Mouse (Mus musculus) testis, postnatal 10 days (tissue): ENCODE data around the gene Ric8b.
A peak's percentile ranks its signal among the peaks of the same experiment; 100 is the strongest.

Experiments used
- DNase-seq: peaks from one replicate; pipeline ENCODE4 v3.0.0; 2021; ENCODE audit warnings: low spot score

The Ric8b gene

DNA sequence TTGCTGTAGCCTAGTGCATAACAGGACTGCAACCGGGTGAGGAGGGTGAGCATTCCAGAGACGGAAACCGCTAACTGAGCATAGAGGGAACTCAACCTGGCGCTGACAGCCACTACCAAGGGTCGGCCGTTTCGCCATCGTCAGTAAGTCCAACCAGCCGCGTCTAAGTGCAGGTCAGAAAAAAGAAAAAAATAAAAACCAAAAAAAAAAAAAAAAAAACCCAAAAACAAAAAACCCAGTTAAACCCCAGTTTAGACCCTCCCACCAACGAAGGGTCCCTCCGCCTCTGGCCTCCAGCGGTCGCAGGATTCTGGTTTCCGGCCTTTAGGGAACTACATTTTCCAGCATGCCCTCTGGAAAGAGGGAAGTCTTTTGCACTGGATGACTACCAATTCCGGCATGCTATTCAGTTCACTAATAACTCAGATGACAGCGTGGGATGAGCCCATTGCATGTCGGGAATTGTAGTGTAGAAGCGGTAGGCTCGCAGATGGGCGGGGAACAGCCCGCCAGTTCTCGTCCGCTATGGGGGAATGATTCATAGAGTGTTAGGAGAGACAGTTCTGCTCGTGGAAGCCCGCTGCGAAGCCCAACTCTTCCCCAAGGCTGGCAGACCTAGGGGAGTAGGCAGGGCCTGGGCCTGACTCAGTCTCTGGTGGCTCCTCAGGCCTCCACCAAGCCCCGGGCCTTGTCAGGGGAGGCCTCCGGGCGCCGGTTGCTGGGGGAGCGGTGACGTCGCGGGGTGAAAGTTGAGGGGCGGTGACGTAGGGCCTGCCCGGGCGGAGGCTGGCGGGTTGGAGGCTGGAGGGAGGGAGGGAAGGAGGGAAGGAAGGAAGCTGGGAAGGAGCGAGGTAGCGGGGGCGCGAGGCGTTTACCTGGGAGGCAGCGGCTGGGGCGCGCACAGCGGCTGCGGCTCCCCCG, at the start of gene Ric8b:
Ric8b (plus strand) TSS at position 807 of the 921 bp plus-strand sequence.
- peak; percentile 96 for DNase-seq

DNA sequence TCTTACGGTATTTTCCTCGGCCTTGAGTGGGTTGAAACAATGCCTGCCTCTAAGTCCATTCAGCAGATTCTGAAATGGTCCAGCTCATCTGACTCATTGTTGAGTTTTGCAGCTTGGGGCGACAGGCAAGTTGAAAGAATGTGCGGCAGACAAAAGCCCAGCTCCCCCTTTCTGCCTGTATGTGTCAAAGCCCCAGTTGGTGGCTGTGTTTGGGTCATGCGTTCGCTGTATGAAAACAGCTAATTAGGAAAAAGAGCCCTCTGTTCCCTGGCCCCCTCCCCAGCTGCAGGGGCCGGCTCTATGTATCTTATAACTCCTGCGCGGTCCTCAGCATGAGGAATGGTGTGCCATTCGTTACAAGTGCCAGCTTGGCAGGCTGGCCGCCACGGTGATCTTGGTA, 46.1 kb upstream of the Ric8b start:
- no peak for DNase-seq

DNA sequence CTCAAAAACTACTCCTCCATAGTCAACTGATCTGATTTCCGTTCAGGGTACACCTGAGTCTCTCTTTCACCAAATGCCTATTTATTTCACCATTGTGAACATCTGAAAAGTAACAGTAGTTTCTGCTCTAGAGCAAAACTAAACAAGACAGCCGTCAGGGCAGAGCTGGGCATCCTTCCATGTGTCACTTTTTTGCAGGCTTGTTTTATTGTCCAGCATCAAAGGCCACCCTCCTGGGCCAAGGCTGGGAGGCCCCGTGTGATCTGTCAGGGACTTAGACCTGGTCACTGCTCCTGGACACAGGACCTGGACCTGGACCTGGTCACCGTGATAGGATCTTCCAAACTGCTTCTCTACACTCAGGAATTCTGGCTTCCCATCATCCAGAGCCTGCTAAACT, 45.5 kb upstream of the Ric8b start:
- DNase-seq = no peak

DNA sequence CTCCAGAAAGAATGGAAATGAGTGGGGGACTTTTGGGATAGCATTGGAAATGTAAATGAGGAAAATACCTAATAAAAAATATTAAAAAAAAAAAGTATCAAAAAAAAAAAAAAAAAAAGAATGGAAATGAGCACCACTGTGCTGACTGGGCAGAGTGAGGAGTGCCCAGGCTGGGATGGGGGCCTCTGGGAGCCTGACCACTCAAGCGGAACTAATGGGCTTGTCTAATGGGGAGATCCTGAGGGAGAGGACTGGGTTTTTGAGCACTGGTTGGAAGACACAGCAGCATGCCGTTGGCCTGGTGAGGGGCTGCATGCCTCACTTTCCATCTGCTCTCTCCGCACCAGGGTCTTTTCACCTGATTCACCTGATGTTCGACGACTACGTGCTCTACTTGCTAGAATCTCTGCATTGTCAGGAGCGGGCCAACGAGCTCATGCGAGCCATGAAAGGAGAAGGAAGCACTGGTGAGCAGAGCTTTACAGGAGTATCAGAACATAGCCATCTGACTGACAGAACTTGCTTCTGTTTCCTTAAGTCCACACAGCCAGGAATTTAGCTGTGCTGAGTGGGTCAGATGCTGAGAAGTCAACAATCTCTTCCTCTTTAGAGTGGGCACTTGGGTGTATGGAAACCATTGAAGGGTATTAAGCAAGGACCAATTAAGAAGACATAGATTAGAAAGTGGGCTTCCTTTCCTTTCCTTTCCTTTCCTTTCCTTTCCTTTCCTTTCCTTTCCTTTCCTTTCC, 37.4 kb upstream of the Ric8b start:
- DNase-seq = no peak

DNA sequence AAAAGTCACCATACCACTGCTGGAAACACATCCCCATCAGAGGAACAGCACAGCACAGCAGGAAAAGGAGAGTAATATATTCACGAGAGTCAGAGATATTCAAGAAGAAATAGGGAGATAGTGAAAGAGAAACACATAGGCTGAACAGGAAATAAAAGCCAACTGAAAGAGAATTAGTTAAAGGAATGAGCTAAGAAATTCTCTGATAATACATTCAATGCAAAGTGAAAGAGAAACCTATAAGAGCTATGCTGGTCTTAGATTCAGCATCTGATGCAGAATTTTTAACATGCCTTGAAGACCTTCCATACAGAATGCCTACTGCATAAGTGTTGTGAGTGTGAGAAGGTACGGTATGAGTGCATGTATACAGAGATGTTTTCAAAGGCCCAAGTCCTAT, 34.9 kb upstream of the Ric8b start:
- DNase-seq = no peak

DNA sequence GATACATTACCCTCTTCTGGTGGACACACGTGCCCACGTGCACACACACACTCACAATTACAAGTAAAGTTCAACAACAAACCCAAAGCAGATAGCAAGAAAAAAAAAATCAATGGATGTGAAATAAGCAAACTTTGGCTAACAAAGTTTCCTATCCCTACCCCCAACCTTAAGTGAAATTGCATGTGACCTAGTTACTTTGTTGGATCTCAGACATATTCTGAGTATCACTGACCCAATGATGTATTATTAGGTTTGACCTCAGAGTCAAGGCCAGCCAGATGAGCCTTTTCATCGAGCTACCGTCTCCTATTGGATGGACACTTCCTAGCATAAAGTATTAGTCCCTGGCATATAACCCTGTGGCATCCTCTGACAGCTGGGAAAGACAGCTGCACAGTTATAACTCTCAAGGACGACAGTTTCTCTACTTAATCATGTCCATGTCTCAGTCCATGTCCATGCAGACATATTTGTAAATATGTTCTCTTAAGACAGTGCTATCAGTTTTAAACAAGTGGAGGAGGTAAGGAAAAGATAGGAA, 32.0 kb upstream of the Ric8b start:
- no peak for DNase-seq

DNA sequence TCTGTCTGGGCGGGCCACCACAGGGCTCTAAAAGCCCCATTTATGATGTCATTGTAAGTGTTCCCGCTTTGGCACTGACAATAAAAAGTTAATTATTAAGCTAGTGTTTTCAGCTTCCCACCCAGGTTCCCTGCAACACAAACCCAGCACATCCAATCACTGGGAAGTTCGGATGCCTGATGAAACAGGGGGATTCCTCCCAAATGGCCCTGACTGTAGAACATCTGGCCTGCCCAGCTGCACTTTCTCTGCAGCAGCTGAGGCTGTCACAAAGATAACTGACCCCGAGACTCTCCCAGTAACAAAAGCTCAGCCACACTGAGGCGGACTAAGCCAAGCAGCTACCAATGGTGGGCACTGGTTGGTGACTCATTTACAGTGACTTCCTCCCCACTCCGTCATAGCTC, 31.2 kb upstream of the Ric8b start:
- DNase-seq = no peak

DNA sequence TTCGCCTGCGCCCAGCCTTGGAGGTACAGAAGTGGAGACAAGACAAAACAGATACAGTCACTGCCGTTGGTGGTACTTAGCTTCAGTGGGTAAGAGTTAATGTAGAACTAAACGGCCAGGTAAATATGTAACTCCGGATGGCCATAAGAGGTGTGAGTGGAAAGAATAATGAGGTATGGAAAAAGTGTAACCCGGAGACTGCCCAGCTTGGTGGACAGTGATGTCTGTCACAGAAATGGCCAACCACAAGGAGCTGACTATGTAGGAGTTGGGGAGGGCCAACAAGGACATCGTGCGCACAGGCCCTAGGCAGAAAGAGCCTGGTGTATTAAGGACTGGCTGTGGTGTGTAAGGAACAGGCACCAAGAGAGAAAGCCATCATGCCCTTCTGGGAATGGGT, 30.6 kb upstream of the Ric8b start:
- DNase-seq = no peak

DNA sequence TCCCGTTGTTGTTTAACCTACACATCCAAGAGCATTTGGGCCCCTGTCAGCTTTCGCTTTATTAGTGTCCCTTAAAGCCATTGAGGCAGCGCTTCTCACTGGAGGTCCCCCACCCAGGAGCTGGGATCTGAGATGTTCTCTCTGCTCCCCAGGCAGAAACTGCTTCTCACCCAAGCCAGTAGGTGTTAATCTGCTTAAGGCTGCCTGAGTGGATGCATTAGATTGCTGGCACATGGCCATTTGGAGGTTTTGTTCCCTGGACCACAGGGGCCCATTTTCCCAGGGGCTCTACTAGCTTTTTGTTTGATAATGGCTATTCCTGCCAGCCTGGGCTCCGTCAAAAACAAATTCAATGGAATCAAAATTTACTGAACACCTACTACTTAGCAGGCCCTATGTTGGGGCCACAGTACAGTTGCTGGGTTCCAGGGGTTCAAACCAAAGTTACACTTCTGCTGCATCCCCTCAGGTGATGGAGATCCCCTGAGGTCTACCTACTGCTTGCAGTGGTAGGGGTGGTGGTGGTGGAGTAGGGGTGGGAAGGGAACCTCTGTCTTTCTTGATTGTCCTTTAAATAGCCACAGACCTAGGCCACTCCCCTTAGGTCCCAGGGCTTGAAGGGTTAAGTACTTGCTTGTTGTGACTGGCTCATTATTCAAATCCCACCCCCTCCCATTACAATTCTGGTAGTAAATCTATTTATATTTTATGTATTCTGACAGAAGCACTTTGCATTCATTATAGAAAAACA, 28.1 kb upstream of the Ric8b start:
- no peak for DNase-seq

DNA sequence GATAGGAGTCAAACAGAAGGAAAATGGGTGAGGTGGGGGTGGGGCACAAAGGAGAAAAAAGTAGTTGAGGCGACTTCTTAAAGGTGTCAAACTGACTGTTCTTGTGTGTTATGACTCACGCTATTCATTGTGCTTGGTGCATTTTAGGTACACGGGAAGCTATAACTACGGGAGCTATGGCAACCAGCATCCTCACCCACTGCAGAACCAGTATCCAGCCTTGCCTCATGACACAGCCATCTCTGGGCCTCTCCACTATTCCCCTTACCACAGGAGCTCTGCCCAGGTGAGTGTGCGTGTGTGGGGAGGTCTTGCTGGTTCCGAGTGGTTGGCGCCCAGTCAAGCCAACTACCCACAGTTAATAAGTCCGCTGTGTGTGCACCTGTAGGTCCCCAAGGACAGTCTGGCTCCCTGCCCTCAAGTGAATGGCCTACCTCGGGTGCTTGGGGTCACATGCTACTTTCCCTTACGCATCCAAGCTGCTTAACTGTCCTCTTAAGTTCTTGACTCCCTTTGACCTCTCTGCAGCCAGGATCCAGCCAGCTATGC, 21.5 kb upstream of the Ric8b start:
- DNase-seq = no peak

DNA sequence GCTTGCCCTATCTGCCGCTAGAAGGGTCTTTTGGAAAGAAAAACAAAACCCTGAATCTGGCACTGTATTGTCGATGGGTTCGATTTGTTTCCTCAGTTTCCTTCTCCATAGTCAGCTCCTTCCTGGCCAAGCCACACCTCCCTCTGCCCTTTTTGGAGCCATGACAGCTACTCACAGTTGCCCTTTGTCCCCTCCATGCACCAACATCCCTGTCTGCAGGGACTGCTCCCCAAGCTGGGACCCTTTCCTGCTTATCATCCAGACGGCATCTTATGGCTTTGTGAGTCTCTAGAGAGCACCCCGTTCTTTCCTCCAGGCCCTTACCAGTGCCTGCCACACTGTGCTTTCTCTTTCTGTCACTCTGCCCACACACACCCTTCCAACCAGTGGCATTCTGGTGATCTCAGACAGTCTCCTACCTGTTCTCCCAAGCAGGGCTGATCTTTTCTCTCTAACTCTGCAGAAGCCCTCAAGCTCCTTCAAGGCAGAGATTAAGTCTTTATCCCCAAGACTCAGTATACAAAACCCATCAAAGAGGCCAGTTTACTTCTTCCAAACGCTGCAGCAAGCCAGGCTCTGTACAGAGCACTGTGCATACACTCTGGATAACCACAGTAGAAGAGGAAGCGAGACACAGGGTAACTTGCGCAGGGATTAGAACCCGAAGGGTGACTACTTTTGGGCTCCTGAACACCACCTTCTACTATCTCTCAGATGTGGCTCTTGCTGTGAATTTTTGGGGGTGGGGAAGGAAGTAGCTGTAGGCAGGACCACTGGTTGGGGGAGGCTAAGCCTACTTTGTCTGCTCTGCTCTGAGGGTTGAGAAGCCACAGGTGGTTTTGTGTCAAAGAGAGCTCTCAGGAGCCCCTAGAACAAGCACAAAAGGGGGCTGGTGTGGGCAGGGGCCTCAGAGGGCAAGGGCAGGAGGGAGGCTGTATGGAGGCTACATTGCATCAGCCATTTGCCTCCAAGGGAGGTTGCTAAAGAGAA, 20.2 kb upstream of the Ric8b start:
- no peak for DNase-seq

DNA sequence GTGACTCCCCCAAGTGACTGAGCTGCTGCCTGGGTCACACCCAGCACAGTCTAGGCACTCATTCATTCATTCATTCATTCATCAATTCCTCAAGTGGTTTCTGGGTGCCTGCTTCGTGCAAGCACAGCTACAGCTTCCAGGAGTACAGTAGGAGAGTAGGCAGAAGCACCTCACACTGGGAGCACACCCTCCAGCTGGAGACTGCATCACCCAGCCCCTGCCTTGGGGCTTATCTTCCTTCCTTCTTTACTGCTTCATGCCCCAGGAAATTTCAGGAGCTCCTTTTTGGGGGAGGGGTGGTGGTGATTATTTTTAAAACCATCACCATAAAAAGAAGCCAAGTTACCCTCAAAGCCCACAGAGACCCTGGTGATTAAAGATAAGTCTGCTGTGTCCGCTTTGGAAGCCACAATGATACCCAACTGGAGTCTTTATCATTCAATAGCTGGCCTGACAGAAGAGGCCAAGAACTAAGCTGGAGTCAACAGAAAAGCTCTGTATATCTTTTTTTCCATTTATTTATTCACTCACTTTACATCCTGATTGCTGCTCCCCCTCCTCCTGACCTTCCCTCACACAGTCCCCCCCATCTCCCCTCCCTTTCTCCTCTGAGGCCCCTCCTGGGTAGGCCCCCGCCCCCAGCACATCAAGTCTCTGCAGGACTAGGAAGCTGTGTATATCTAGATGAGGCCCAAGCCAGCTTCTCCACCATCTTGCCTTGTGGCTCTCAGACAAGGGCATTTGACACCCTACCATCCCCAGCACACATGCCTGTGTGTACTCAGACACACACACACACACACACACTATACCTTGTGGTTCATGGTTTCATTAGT, 19.1 kb upstream of the Ric8b start:
- no peak for DNase-seq

DNA sequence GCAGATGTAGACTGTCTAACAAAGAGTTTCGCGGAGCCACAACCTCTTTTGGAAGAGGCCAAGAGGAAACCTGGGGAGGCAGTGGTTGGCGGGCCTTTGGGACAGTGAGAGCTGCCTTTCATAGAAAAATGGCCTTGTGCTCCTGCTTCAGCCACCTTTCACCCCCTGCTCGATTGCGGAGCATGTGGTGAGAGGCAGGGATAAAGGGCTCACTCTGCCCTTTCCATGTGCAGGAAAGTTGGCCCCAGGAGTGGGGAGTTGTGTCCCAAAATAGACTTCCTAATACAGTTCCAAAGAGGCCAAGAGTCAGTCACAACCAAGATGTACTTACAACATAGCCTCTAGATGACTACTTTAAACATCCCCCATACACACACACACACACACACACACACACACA, 15.7 kb upstream of the Ric8b start:
- DNase-seq = no peak

DNA sequence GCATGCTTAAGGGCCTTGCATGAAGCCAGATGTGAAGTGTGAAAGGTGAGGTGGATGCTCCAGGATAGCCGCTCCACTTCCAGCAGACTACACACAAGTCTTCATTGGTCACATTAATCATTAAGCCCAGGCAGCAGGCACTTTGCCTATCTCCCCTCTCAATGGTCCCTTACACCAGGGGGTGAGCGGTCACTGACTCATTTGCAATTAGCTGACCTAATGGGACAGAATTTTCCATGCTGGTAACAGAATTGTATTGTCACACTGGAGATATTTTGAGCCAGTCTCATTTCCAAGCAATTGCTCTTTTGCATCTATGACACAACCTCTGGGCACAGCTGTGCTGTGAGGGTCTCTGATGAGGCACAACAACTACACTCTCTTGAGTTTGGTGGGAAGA, 15.2 kb upstream of the Ric8b start:
- DNase-seq = no peak

DNA sequence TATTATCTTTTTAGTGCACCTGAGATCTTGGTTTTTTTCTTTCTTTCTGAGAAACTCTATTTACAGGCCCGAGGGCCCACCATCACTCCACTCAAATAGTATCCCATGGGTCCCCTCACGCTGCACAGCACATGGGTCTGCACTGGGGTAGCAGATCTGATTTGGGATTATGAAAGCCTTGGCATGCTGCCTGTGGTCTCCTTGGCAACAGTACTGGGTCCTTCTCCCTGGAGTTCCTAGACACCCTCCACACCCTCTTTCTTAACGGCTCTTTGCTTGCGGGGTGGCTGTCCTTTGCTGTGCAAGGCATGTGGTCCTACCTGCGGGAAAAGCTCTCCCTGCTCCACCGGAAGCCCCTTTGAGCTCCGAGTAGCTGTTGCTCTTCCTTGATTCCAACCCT, 14.1 kb upstream of the Ric8b start:
- DNase-seq = no peak

DNA sequence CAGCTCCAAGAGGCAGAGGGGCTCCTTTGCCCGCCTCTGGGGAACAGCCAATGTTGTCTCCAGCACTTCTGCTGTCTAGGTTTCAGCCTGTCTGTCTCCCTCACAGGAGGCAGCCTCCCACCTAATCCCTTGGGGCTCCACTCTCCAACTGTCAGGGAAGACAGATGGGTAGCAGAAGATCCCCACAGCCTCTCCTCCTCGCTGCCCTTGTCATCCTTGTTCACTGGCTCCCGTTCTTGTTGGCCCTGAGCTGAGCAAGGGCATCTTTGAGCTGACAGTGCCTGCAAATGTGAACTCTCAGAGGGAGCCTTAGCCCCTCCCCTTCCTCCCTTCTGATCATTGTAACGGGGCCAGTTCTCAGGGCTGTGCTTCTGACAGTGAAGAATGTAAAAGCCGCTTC, 13.7 kb upstream of the Ric8b start:
- no peak for DNase-seq

DNA sequence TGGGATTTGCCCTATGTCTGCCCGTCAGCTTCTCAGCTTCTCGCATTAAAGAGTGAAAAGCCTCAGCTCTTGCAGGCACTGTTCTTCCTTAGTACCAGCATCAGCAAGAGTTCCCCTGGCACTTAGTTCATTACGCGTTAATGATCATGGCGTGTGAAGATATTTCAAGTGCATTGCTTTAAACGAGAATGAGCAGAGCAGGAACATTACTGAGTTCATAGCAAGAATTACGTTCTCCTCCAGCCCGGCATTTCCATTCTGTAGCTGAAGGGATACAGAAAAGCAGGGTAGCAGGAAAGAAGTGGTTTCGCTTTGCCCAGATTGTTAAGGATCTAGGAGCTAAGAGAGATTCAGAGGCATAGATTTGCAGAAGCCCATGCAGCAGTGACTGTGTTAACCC, 10.5 kb upstream of the Ric8b start:
- no peak for DNase-seq

DNA sequence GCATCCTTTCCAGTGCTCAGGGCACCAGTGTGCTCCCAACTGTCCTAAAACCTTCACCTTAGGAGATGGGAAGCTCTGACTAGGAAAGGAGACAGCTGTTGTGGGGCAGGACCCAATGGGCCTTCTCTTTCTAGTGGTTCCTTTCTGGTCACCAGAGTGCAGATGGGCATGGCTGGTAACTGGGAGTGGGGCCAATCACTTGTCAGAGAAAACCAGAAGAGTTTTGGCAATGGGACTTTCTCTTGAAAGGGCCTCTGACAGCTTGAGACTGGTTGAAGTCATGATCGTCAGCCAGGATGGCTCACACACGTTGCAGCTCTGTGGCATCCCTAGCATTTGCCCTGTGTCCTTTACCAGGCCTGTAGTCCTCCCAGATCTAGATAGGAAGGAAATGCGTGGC, 9.4 kb upstream of the Ric8b start:
- DNase-seq = no peak

DNA sequence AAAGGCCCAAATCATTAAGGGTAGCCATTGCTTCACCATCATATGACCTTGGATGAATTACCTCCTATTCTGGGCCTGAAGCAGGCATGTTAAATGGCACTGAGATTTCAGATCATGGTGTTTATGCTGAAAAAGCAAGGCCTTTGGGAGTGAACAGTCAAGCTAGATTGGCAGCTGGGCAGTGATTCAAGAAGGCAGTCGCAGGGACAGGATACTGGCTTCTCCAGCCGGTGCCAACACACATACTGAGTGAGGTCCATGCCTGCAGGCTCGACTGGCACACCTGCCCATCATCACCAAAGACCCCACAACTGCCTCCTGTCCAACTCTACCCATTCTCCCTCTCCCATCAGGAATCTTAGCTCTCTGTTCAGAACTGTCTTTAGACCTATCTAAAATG, 8.9 kb upstream of the Ric8b start:
- DNase-seq = no peak
